Mouse (Mus musculus): ENCODE results near the gene Rnf121.
"Not testable (repeated sequence)": the region's sequence is repeated elsewhere in the genome, so short reads cannot be mapped to it uniquely, and the experiment has no call there.

The Rnf121 gene

DNA sequence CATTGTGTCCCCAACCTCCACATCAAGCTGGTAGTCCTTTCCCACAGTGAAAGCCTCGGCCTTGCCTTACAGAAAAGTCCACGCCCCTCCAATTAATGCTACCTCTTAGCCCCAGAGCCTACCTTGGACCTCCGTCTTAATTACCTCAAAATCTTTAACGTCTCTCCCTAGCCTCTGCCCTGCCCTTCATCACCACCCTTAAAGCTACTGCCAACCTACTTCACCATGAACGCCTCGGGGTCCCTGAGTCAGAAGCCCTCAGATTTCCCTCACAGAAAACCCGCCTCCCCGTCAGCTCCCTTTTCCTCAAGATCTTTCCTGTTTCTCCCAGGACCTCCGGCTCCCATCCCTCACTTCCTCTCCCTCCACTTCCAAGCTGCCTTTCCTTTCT lies 619 bp downstream of the Rnf121 start:
- DNase-seq (ENCODE audit: low spot score in 2 of 2), result no peak

DNA sequence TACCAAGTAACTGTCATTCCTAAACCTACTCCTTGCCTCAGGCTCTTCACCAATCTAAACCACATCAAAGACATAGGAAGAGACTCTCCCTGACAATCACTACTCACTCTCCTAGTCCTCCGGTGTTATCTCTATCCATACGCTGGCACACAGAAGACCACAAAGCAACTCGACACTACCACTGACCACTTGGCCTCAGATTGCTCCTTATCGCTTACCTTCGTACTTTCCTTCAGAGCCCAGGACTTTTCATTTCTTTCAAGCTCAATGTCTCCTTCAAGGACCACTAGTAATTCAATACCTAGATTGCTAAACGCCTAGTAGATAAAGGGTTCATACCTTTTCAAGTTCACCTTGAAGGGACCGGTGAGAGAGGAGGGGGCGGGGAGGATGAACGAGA lies 1.4 kb downstream of the Rnf121 start:
- no peak for DNase-seq (ENCODE audit: low spot score in 2 of 2)

DNA sequence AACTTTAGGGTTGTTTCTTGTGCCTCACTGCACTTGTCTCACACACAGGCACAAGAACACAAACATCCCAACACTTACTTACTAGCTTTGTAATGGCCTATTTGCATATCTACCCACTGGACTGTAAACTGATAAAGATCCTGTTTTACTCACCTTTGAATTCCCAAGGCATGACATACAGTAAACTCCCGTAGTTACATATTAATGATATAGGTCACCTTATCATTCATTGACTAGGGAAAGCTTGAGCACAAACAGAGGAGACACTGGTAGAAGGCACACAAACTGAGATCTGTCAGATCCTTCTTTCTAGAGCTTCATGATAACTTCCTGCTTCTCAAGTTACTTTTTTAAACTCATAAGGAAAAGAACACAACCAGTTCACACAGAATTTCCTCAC lies 3.1 kb downstream of the Rnf121 start:
- DNase-seq (ENCODE audit: low spot score in 2 of 2), result no peak

DNA sequence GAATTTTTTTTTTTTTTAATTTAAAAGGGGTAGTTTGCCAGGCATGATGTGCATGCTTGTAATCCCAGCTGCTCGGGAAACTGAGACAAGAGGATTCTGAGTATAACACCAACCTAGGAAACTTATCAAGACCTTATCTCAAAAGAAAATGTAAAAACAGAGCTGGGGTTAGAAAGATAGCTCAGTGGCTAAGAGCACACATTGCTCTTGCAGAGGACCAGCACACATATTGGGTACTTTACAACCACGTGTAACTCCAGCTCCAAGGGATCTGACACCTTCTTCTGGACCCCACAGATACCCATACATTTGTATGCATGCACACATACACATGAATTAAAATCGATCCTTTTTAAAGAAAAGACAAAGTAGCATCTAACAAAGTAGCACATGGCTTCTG lies 3.9 kb downstream of the Rnf121 start:
- no peak for DNase-seq (ENCODE audit: low spot score in 2 of 2)

DNA sequence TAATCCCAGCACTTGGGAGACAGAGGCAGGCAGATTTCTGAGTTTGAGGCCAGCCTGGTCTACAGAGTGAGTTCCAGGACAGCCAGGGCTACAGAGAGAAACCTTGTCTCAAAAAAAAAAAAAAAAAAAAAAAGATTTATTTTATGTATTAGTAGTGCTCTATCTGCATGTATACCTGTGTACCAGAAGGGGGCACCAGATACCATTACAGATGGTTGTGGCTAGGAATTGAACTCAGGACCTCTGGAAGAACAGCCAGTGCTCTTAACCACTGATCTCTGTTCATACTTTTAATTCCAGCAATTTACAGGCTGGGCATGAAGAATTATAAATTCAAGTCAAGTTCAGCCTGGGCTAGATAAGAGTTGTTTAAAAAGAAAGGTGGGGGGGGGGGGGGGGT lies 16.7 kb downstream of the Rnf121 start:
- DNase-seq (ENCODE audit: low spot score in 2 of 2), result not testable (repeated sequence)

DNA sequence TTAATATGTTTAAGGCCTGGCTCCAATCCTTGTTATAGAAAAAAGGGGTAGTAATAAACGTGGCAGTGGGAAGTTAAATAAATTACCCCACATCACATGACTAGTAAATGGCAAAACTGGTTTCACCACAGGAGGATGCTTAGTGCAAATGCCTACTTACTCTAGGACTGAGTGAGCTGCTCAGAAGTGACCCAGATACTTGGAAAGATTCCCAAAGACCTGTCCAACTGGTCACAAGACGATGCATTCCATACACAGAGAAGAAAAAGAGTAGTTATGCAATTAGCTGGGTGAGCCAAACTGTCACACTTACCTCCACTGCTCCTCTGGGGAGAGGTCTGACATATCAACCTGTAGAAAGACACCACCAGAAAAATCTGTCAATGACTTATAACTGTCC lies 23.0 kb downstream of the Rnf121 start:
- no peak for DNase-seq (ENCODE audit: low spot score in 2 of 2)

DNA sequence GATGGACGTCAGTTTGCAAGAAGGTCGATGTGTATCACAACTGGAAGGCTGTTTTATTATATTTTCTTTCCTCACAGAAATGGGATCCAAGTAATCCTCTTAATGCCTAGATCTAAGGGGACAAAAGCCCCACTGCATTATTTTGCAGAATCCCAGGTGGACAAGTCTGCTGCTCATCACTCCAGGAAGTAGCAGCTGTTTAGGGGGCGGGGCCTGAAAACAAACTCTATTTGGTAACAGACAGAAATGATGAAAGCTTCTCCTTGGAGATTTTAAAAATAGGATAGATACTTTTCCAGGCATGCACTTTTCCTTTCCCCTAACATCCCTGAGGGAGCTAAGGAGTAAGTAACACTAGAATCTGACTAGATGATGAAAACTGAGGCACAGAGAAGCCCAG lies 28.0 kb downstream of the Rnf121 start:
- DNase-seq (ENCODE audit: low spot score in 2 of 2), result no peak

DNA sequence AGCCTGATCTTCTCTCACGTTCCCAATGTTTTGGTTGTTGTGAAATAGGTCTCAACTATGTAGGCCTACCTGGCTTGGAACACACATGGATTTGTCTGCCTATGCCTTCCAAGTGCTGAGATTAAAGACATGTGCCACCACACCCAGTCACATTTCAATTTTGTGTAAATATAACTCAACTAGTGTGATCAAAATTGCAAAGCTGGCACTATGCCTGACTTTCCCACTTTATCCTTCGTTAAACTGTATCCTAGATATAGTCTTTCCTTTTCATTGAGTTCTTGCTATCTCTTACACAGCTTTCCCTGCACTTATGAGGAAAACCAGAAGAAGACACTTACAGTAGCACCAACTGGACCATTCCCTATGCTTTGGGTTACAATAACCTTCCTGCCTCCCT lies 29.7 kb downstream of the Rnf121 start:
- DNase-seq (ENCODE audit: low spot score in 2 of 2), result no peak

DNA sequence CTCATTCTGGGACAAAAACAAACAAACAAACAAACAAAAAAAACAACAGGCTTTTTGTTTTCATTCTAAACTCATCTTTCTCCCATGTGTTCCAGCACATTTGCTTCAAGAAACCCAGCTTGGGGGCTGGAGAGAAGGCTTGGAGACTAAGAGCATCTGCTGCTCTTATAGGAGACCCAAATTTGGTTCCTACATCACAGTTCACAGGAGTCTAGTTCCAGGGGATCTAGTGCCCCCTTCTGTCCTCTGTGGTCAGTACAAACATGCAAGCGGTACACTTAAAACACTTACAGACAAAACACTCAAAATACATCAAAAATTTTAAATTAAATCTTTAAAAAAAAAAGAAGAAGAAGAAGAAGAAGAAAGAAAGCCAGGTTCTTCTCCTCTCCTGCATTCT lies 30.4 kb downstream of the Rnf121 start:
- no peak for DNase-seq (ENCODE audit: low spot score in 2 of 2)

DNA sequence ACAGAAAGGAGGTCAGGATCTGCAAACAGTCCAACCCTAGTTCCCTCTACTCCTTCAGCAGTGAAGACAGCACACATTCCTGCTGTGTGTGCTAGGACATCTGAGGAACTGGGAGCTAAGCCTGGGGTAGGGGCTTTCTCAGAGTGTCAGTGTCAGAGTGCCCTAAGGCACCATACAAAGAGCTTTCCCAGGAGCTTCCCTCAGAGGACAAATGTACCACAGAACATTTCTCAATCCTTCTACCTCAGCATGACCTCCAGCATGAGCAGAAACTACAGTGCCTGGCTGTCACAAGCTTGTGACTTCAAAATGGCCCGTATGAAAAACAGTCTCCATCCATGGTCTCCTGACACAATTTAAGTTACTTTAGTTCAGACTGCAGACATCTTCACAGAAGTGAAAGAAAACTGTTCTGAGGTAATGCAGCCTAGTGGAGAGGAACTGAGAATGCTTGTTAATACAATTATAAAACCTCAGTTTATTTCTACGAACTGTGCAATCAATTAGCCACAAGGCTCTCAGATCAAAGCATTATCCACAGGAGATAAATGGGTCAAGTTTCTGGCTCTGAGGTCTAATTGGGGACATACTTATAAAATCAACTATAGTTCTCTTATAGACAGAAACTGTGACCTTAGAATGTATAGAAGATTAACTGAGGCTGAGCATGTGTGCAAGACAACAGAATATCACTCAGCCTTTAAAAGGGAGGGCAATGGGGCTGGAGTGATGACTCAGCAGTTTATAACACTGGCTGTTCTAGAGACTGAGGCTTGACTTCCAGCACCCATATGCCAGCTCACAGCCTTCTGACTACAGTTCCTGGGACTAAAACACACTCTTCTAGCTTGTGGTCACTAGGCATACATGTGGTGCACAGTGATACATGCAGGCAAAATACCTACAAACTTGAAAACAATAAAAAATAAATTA lies 39.8 kb downstream of the Rnf121 start:
- DNase-seq (ENCODE audit: low spot score in 2 of 2), result no peak

DNA sequence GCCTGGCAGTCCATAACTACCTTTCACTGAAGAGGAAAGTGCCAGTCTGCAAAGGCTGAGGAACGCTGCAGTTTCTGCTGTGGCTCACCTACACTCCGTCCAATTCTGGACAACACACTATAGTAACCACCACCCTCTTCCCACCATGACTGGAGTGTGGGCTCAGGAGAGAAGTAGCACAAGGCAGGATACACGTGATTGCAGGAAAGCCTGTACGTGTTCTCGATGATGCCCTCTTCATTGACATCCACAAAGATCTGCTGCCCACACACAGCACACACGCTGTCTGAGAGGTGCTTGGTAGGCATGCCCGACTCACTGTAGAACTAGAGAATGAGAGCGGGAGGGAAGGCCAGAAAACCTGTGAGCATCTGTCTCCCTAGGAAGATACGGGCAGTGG lies 41.4 kb downstream of the Rnf121 start:
- DNase-seq (ENCODE audit: low spot score in 2 of 2), result peak; percentile 39

DNA sequence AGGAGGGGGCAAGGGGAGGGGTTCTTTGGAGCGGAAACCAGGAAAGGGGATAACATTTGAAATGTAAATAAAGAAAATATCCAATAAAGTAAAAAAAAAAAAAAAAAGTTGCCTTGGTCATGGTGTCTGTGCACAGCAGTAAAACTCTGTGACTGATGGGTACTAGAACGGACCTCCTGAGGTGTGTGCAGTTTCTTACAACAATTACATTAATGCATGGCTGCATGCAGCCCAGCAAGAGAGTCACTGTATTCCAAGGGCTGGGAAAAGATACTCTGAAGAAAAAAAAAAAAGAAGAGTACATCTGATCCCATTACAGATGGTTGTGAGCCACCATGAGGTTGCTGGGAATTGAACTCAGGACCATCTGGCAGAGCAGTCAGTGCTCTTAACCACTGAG lies 44.3 kb downstream of the Rnf121 start:
- not testable (repeated sequence) for DNase-seq (ENCODE audit: low spot score in 2 of 2)

DNA sequence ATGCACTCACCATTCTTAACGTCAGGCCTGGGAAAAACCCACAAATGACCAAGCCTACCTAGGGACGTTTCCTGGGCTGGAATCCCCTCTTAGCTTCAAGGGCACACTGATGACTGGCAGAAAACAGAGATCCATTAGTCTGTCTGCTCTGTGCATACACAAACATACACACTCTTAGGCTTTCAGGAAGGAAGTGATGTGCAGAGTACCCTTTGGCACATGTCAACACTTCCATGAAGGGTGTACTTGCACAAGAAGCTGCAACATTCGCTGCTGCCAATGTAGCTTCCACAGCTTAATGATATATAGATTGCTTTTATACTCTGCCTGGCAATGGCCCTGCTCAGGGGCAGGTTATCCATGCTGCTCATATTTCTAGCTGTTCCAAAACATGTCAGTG lies 45.9 kb downstream of the Rnf121 start:
- no peak for DNase-seq (ENCODE audit: low spot score in 2 of 2)

DNA sequence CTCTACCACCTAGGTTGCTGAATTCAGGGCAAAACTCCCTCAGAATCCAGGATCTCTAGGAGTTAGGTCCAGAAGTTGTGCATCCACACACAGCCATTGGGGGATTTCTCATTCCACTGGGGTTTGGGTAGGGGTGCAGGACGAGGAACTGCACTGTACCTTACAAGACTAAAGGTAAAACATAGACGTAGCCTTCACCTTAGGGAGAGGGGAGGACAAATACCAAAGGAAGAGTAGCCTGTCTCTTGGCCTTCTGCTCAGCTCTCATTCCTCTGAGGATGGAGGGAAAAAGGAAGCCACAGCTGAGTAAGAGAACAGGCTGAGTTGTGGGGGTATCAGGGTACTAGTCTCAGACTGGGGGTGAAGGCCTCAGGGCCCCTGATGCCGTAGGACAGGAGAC lies 46.7 kb downstream of the Rnf121 start, which contains the start of gene Il18bp:
Gene Il18bp (minus strand): TSS at position 101 of the 400 bp plus-strand sequence.
- DNase-seq (ENCODE audit: low spot score in 2 of 2), result no peak

DNA sequence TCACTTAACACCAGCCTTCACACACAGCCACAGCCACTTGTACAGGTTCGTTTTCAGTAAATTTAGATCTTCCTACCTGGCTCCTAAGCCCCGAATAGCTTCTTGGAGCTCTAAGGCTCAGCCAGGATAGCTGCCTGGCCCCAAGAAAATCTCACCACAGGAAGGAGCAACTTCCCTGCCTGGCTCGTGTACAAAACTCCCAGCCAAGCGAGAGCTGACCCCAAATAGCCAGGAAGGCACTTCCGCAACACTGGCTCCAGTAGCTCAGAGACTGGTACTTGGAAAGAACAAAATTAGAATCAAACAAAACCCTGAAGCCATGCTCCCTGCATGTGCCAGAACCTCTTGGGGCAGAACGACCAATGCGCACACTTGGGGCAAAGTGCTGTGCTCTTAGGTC lies 47.2 kb downstream of the Rnf121 start:
- no peak for DNase-seq (ENCODE audit: low spot score in 2 of 2)

DNA sequence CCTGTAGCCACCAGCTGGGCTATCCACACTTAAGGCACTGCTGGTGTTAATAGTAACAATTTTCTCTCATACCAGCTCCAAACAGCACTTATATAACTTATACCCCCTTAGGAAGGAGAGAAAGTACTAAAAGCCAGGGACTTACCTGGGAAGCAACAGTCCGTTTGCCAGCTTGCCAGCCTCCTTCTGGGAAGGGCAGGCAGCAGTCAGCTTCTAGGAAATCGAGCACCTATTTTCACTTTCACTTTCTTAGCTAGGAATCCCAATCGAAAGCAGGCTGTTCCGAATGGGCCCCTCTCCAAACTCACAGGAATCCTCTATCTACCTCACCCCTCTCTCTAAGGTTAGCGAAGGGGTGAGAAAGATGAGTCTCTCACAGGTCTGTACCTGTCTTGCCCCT lies 47.8 kb downstream of the Rnf121 start:
- DNase-seq (ENCODE audit: low spot score in 2 of 2), result no peak

DNA sequence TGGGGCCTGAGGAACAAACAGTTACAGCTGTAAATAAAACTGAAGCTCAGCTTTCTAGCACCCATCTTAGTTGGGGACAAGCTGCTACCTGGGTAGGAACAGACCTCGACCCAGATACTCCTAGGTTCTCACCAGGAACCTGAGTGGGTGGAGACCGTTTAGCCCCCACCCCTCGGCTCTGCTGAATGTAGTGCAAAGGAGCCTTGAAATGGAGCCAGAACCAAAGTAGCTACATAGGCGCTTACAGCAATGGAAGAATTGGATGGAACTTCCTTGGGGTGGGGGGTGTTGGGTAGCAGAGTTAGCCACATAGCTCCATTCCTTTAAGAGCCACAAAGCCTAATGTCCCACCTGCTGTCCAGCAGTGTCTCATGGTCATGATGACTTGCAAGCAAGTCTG lies 48.3 kb downstream of the Rnf121 start:
- DNase-seq (ENCODE audit: low spot score in 2 of 2), result no peak

DNA sequence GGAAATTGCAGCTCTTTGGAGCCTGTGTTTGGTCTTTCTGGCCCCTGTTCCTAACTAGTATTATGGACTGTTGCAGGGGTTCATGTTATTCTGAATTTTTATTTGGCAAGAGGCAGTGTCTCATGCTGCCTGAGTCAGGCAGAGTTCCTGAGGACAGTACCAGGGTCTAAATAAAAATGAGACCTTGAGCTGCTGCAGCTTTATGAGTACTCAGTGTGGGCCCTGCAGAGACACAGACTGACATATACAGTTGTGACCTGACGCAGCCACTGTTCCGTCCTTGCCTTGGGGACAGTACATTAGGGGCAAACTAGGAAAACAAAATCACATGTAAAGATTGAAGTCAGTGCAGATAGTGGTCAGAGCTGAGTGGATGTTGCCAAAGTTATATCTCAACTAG lies 50.3 kb downstream of the Rnf121 start:
- DNase-seq (ENCODE audit: low spot score in 2 of 2), result no peak

DNA sequence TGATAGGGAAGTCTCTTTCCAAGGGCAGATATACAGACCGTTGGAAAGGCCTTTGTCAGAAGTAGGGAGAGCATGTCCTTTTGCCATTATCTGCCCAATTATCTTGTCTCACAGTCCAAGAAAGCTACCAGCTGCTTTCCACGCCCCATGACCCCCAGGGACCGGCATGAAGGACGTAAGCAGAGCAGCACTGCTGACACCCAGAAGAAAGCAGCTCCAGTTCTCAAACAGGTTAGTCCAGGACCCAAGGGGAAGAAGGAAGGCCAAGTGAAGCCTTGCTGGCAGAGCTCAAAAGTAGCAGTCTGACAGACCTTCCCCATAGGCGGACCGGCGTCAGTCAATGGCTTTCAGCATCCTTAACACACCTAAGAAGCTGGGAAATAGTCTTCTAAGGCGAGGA lies 51.9 kb downstream of the Rnf121 start:
- no peak for DNase-seq (ENCODE audit: low spot score in 2 of 2)

DNA sequence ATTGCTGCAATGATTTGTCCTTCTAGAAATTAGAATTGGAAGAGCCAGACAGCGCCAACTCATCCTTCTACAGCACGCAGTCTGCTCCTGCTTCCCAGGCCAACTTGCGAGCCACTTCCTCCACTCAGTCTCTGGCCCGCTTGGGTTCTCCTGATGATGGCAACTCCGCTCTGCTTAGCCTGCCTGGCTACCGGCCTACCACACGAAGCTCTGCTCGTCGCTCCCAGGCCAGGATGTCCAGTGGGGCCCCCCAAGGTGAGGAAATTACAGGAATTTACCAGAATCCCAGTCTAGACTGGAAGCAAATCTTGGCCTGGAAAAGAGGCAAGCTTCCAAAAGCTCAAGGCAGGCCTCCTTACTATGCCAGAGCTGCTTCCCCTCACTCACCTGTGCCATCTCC lies 53.4 kb downstream of the Rnf121 start:
- DNase-seq (ENCODE audit: low spot score in 2 of 2), result no peak

DNA sequence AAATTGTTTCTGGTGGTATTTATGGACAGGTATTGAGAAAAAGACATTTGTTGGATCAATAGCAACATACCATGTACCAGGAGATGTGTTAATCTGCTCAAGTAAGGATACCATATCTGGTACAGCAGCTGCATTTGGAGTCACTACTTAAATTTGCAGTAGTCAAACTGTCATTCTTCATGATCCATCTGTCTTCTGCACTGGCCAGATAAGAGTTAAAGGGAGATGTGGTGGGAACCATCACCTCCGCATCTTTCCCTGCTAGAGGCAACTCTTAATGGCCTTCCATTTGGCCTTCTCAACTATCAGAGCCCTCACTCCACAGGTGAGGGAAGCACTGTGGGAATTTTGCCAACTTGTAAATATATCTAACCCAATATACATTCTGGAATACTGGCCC lies 58.7 kb downstream of the Rnf121 start:
- DNase-seq (ENCODE audit: low spot score in 2 of 2), result no peak

DNA sequence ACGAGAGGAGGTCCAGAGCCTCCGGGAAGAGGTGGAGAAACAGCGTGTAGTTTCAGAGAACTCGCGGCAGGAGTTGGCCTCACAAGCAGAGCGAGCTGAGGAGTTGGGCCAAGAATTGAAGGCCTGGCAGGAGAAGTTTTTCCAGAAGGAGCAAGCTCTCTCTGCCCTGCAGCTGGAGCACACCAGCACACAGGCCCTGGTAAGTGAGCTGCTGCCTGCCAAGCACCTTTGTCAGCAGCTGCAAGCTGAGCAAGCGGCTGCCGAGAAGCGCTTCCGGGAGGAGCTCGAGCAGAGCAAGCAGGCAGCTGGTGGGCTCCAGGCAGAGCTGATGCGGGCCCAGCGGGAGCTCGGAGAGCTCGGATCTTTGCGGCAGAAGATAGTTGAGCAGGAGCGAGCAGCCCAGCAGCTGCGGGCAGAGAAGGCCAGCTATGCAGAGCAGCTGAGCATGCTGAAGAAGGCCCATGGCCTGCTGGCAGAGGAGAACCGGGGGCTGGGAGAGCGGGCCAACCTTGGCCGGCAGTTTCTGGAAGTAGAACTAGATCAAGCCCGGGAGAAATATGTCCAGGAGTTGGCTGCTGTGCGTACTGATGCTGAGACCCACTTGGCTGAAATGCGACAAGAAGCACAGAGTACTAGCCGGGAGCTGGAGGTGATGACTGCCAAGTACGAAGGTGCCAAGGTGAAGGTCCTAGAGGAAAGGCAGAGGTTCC lies 64.2 kb downstream of the Rnf121 start:
- DNase-seq (ENCODE audit: low spot score in 2 of 2), result peak in 1 of 2 experiments; percentile 47

DNA sequence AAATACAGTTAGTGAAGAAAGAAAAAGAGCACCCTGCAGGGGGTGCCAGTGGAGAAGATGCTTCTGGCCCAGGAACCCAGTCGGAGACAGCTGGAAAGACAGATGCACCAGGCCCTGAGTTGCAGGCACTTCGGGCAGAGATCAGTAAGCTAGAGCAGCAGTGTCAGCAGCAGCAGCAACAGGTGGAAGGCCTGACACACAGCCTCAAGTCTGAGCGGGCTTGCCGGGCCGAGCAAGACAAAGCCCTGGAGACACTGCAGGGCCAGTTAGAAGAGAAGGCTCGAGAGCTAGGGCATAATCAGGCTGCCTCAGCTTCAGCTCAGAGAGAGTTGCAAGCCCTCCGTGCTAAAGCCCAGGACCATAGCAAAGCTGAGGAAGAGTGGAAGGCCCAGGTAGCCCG lies 65.0 kb downstream of the Rnf121 start:
- DNase-seq (ENCODE audit: low spot score in 2 of 2), result no peak

Data from frontal cortex, postnatal 36 days (tissue).